Mouse (Mus musculus): ENCODE results near the gene Malrd1. TPM values are rescaled to one million over a fixed set of nuclear protein-coding genes. Genes with fewer than 3 reads are reported as not detected.
"Not testable (repeated sequence)": the region's sequence is repeated elsewhere in the genome, so short reads cannot be mapped to it uniquely, and the experiment has no call there.

Gene Malrd1
- total RNA-seq, 2 experiments from 2014 or later, result 0.05 to 0.07 TPM

GRCm38 (mm10) chr2:16017719-16018118 is 491.4 kb downstream of the Malrd1 start:
- DNase-seq (ENCODE audit: low spot score in 2 of 2), result not testable (repeated sequence)

- no peak for DNase-seq (ENCODE audit: low spot score in 2 of 2)
These were observed 503.5 kb downstream of the Malrd1 start for GRCm38 (mm10) chr2:16029752-16030151.

- no peak for DNase-seq (ENCODE audit: low spot score in 2 of 2)
These were observed 505.3 kb downstream of the Malrd1 start for GRCm38 (mm10) chr2:16031559-16031958.

GRCm38 (mm10) chr2:16032804-16033203 is 506.5 kb downstream of the Malrd1 start:
- no peak for DNase-seq (ENCODE audit: low spot score in 2 of 2)

GRCm38 (mm10) chr2:16110696-16111095 is 584.4 kb downstream of the Malrd1 start:
- no peak for DNase-seq (ENCODE audit: low spot score in 2 of 2)

- DNase-seq (ENCODE audit: low spot score in 2 of 2), result no peak
These were observed 587.1 kb downstream of the Malrd1 start for GRCm38 (mm10) chr2:16113333-16113732.

- DNase-seq (ENCODE audit: low spot score in 2 of 2), result no peak
These were observed 621.7 kb downstream of the Malrd1 start for GRCm38 (mm10) chr2:16147999-16148398.

GRCm38 (mm10) chr2:16152623-16153022 is 626.3 kb downstream of the Malrd1 start:
- no peak for DNase-seq (ENCODE audit: low spot score in 2 of 2)

- DNase-seq (ENCODE audit: low spot score in 2 of 2), result no peak
These were observed 637.1 kb downstream of the Malrd1 start for GRCm38 (mm10) chr2:16163246-16163989.

GRCm38 (mm10) chr2:16168611-16169010 is 642.3 kb downstream of the Malrd1 start:
- DNase-seq (ENCODE audit: low spot score in 2 of 2), result no peak

GRCm38 (mm10) chr2:16172086-16172485 is 645.8 kb downstream of the Malrd1 start:
- DNase-seq (ENCODE audit: low spot score in 2 of 2), result no peak

GRCm38 (mm10) chr2:16173355-16173754 is 647.1 kb downstream of the Malrd1 start:
- DNase-seq (ENCODE audit: low spot score in 2 of 2), result no peak

GRCm38 (mm10) chr2:16182140-16182539 is 655.9 kb downstream of the Malrd1 start:
- no peak for DNase-seq (ENCODE audit: low spot score in 2 of 2)

- no peak for DNase-seq (ENCODE audit: low spot score in 2 of 2)
These were observed 656.9 kb downstream of the Malrd1 start for GRCm38 (mm10) chr2:16183158-16183557.

GRCm38 (mm10) chr2:16210016-16210415 is 683.7 kb downstream of the Malrd1 start:
- DNase-seq (ENCODE audit: low spot score in 2 of 2), result no peak

GRCm38 (mm10) chr2:16212752-16213151 is 686.5 kb downstream of the Malrd1 start:
- DNase-seq (ENCODE audit: low spot score in 2 of 2), result no peak

GRCm38 (mm10) chr2:16214111-16214510 is 687.8 kb downstream of the Malrd1 start:
- no peak for DNase-seq (ENCODE audit: low spot score in 2 of 2)

GRCm38 (mm10) chr2:16228187-16228832 is 702.0 kb downstream of the Malrd1 start:
- no peak for DNase-seq (ENCODE audit: low spot score in 2 of 2)

GRCm38 (mm10) chr2:16240861-16241260 is 714.6 kb downstream of the Malrd1 start:
- DNase-seq (ENCODE audit: low spot score in 2 of 2), result no peak

- DNase-seq (ENCODE audit: low spot score in 2 of 2), result no peak
These were observed 716.8 kb downstream of the Malrd1 start for GRCm38 (mm10) chr2:16243097-16243496.

GRCm38 (mm10) chr2:16248861-16249260 is 722.6 kb downstream of the Malrd1 start:
- no peak for DNase-seq (ENCODE audit: low spot score in 2 of 2)

- DNase-seq (ENCODE audit: low spot score in 2 of 2), result no peak
These were observed 726.0 kb downstream of the Malrd1 start for GRCm38 (mm10) chr2:16252274-16252673.
